Mouse (Mus musculus) telencephalon, adult 2 months (tissue): Measurements from ENCODE around the gene Samd4.

Experiments used
- DNase-seq: peaks from one replicate; pipeline ENCODE4 v3.0.0-alpha.2; 2011; ENCODE audit warnings: low read depth, low spot score

Gene Samd4

GRCm38 (mm10) chr14:46908858-46909257, 26.2 kb downstream of the Samd4 start:
- DNase-seq, result no peak

DNA sequence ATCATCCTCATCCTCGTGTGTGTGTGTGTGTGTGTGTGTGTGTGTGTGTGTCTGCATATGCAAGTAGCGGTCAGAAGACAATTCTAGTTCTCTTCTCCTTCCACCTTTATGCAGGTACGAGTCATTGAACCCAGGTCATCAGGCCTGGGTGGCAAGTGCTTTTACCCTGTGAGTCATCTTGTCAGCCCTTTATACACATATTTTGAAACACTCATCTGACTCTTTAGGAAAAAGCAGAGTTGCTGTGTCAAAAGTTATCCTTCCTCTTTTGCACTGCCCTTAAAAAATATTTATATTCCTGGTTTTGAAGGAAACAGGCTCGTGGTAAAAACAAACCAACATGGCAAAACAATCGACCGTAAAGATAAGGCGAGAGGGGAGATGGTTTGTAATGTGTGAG, 29.8 kb downstream of the Samd4 start:
- DNase-seq, result no peak

DNA sequence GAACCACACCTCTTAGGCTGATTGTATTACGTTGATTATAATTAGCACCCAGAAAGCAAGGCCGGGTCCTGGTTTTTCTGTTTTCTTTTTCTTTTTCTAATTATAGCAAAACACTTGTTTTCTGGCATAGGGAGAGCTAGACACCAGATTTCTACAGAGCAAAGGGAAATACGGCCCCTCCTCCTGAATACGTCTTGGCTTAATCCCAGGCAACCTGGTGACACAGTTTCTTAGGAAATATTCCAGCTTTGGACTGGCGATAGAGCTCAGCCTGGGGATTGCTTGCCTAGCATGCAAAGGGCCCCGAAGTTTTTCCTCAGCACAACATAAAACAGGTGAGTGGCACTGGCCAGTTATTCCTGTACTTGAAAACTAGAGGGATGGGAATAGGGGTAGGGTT, 31.7 kb downstream of the Samd4 start:
- no peak for DNase-seq

- no peak for DNase-seq
Measured at GRCm38 (mm10) chr14:46915555-46915954, 32.9 kb downstream of the Samd4 start.

- no peak for DNase-seq
Measured at GRCm38 (mm10) chr14:46916581-46916980, 33.9 kb downstream of the Samd4 start.

GRCm38 (mm10) chr14:46917136-46917535, 34.5 kb downstream of the Samd4 start:
- DNase-seq, result no peak

GRCm38 (mm10) chr14:46917581-46917980, 34.9 kb downstream of the Samd4 start:
- no peak for DNase-seq

DNA sequence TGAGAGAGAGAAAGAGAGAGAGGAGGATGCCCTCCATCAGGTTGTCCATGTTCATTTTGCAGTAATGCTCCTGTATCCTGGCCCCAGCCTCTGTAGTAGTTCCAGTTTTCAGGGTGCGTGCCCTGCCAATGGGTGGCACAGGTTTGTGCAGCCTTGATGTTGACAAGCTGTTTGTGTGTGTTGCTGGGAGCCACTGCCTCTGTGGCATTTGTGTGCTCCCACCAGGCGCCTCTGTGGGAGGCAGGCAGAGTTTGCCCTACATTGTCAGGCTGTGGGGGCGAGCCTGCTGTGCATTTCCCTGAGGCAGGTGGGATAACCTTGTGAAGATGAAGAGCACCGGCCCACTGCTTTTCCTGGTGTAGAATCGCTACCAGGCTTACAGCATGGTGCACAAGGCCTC, 37.8 kb downstream of the Samd4 start:
- DNase-seq, result peak; percentile 15

- no peak for DNase-seq
Measured at GRCm38 (mm10) chr14:46921178-46921975, 38.7 kb downstream of the Samd4 start.

- no peak for DNase-seq
Measured at GRCm38 (mm10) chr14:46923931-46924330, 41.3 kb downstream of the Samd4 start.

- DNase-seq, result no peak
Measured at GRCm38 (mm10) chr14:46924422-46924821, 41.8 kb downstream of the Samd4 start.

DNA sequence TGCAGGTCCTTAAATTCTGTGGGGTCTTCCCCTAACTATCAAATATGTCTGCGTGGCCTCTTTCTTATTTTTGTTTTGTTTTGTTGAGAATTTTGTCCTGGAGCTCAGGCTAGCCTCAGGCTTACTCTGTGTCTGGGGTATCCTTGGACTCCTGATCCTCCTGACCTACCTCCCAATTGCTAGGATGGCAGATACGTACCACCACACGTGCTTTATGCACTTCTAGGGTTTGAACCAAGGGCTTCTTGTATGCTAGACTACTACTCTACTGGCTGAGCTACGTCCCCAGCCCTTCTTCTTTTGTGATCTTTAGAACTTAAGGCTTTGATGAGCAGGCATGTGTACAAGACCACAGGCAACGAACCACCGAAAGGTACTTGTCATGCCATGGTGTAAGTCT, 45.9 kb downstream of the Samd4 start:
- no peak for DNase-seq

DNA sequence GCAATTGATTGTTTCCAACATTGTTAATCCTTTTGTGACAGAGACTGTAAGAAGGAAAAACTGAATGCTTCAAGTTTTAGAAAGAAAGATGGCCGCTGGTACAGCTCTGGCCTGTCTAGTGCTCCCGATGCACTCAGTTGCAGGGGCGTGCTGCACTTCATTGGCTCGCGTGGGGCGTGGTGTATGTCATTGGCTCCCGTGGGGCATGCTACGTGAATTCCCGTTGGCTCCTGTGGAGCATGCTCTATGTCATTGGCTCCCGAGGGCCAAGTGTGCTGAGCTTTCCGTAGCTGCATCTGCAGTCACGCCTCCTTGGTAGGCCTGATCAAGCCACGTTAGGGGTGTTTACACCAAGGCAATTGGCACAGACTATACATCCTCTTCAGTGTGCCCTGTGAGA, 49.5 kb downstream of the Samd4 start:
- DNase-seq, result no peak

GRCm38 (mm10) chr14:46932708-46933107, 50.1 kb downstream of the Samd4 start:
- no peak for DNase-seq

DNA sequence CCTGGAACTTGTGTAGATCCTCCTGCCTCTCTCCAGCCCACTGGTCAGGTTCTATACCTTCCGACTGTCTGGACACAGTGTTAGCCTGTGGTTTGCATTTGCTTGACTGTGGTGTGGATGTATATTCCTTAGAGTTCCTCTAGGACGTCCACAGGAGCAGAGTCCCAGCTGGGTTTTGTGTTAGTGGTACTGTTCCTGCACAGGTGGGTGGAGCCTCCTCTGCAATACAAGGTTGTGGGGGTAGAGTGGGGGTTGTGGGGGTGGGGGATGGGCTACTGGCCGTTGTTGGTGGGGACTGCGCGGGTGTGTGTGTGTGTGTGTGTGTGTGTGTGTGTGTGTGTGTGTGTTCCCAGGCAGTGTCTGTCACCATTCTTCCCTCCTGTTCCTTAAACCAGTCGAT, 58.4 kb downstream of the Samd4 start:
- no peak for DNase-seq

GRCm38 (mm10) chr14:46941896-46942812, 59.5 kb downstream of the Samd4 start:
- peak; percentile 77 for DNase-seq

- DNase-seq, result no peak
Measured at GRCm38 (mm10) chr14:46944411-46944810, 61.8 kb downstream of the Samd4 start.

GRCm38 (mm10) chr14:46945903-46946490, 63.3 kb downstream of the Samd4 start:
- DNase-seq, result no peak

GRCm38 (mm10) chr14:46947644-46948043, 65.0 kb downstream of the Samd4 start:
- DNase-seq, result no peak

DNA sequence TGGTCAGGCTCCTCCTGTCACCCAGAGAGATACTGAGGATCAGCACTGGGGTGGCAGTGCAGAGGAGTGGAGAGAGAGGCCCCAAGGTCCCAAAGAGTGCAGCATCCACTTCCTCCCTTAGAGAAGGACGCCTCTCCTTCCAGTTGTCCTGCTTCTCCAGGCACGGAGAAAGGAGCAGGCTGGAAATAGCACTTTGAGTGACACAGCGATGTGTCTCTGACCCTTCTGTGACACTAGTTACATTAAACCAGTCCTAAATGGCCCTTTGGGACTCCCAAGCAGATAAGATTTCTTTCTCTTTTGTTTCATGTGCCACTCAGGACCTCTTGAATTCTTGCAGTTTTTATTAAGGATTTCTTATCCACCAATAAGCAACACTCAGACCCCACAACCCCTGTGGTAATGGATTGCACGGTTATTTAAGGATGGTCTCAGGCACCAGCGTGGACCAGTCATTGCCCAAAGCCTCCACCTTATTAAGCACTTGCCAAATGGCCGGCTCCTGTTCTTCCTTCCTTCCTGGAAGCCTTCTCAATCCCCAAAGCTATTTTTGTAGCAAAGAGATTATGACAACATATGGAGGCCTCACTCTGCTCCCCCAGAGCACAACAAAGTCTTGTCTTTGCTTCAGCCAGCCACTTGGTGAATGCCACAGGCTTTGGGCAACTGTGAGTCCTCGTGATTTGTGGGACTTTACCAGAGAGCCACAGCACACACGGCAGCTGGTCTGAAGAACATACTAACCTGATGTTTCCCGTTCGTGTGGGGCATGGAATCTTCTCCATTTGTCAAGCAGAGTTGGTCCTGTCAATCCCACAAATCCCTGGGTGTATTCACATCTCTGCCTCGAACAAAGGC, 68.1 kb downstream of the Samd4 start:
- no peak for DNase-seq

- no peak for DNase-seq
Measured at GRCm38 (mm10) chr14:46952264-46952663, 69.6 kb downstream of the Samd4 start.
